Mouse (Mus musculus) hindbrain, embryonic 13.5 days (tissue): ENCODE data around the gene Klb. TPM values are rescaled to one million over a fixed set of nuclear protein-coding genes. Genes with fewer than 3 reads are reported as not detected.

Source experiments
- ATAC-seq: fragments of 200-750 bp; cut with Nextera tagmentation; 2 replicates; pipeline ENCODE4 v1.8.0; 2017; ENCODE audit warnings: moderate TSS enrichment; ENCODE audit not compliant: low FRiP score
- H3K27ac ChIP-seq: fragments of 300-500 bp; sonication (generic); 2 replicates; pipeline ENCODE4 v1.5.1; 2015; ENCODE audit warnings: inconsistent platforms, mild to moderate bottlenecking, moderate library complexity
- H3K27me3 ChIP-seq: fragments of 300-500 bp; sonication (generic); 2 replicates; pipeline ENCODE4 v1.6.1; 2015; ENCODE audit warnings: mild to moderate bottlenecking, inconsistent platforms
- H3K36me3 ChIP-seq: fragments of 300-500 bp; sonication (generic); 2 replicates; pipeline ENCODE4 v1.6.1; 2015; ENCODE audit warnings: mild to moderate bottlenecking, inconsistent platforms
- H3K4me1 ChIP-seq: fragments of 300-500 bp; sonication (generic); replicated peaks from 2 replicates; pipeline ENCODE4 v1.6.1; 2015; ENCODE audit warnings: inconsistent platforms
- H3K4me2 ChIP-seq: fragments of 300-500 bp; sonication (generic); 2 replicates; pipeline ENCODE4 v1.6.1; 2015; ENCODE audit warnings: inconsistent platforms, mild to moderate bottlenecking, moderate library complexity
- H3K4me3 ChIP-seq: fragments of 300-500 bp; sonication (generic); 2 replicates; pipeline ENCODE4 v1.5.1; 2015; ENCODE audit warnings: mild to moderate bottlenecking, inconsistent platforms
- H3K9ac ChIP-seq: fragments of 300-500 bp; sonication (generic); 2 replicates; pipeline ENCODE4 v1.6.1; 2015; ENCODE audit warnings: mild to moderate bottlenecking, inconsistent platforms
- H3K9me3 ChIP-seq: fragments of 300-500 bp; sonication (generic); 2 replicates; pipeline ENCODE4 v1.6.1; 2016; ENCODE audit warnings: inconsistent platforms
- WGBS: fragments of 180-500 bp; shearing (Covaris S2); methylation state at CpG from one replicate; pipeline ENCODE4 v1.1.7; 2015; 5-methylcytosine and 5-hydroxymethylcytosine counted together
- polyA plus RNA-seq: library from polyadenylated mRNA; unstranded; fragments of >200 nt; fragmentation: Nextera tagmentation; extraction: Ambion mirVana; gene quantifications from 2 replicates; pipeline ENCODE4 v1.2.1, GENCODE M21; 2015

Gene Klb
- polyA plus RNA-seq, 1 experiment from 2014 or later, result 0.09 TPM

GRCm38 (mm10) chr5:65425251-65425650 is 77.1 kb downstream of the Klb start:
- no peaks in the 10 kb centered on the region for H3K9me3 ChIP-seq
- ATAC-seq, result no peak
- no peak overlapping the region for H3K27ac ChIP-seq
- H3K4me1 ChIP-seq, result peaks cover 5% of the 10 kb centered on the region; the same call in 1 of the 2 replicates
- H3K4me3 ChIP-seq, result no peak overlapping the region
- H3K4me2 ChIP-seq, result no peak overlapping the region
- peaks cover 68% of the 10 kb centered on the region for H3K36me3 ChIP-seq
- no peaks in the 10 kb centered on the region for H3K27me3 ChIP-seq
- H3K9ac ChIP-seq, result no peak overlapping the region
- 94% methylated on average over 5 of the region's 5 CpGs for WGBS

- no peak overlapping the region for H3K4me2 ChIP-seq
- no peaks in the 10 kb centered on the region for H3K9me3 ChIP-seq
- H3K27me3 ChIP-seq, result no peaks in the 10 kb centered on the region
- H3K4me3 ChIP-seq, result no peak overlapping the region
- peaks cover 43% of the 10 kb centered on the region for H3K36me3 ChIP-seq
- no peak overlapping the region for H3K27ac ChIP-seq
- ATAC-seq, result no peak
- peaks cover 29% of the 10 kb centered on the region for H3K4me1 ChIP-seq
- no peak overlapping the region for H3K9ac ChIP-seq
- 44% methylated on average over 4 of the region's 4 CpGs for WGBS
These were observed 80.2 kb downstream of the Klb start for GRCm38 (mm10) chr5:65428321-65428720.

GRCm38 (mm10) chr5:65429441-65429840 is 81.3 kb downstream of the Klb start:
- peaks cover 39% of the 10 kb centered on the region for H3K4me1 ChIP-seq
- ATAC-seq, result no peak

More at GRCm38 (mm10) chr5:65429441-65429840, 81.3 kb downstream of the Klb start:
- H3K9me3 ChIP-seq, result no peaks in the 10 kb centered on the region
- no peak overlapping the region for H3K9ac ChIP-seq
- no peak overlapping the region for H3K27ac ChIP-seq
- no peak overlapping the region for H3K4me3 ChIP-seq
- no peaks in the 10 kb centered on the region for H3K27me3 ChIP-seq
- H3K36me3 ChIP-seq, result peaks cover 32% of the 10 kb centered on the region
- H3K4me2 ChIP-seq, result no peak overlapping the region
- 90% methylated on average over 5 of the region's 5 CpGs for WGBS

Other genes starting within 250 kb of the Klb start
- gene Klhl5, start 240.8 kb upstream of the Klb start, polyA plus RNA-seq, result 42.8 and 52.3 TPM in 2 replicates
- gene Wdr19, start 148.6 kb upstream of the Klb start, polyA plus RNA-seq, result 12.2 and 12.3 TPM in 2 replicates
- 39.2 and 40.6 TPM in 2 replicates for gene Rfc1, start 12.6 kb upstream of the Klb start, polyA plus RNA-seq
- gene Rpl9, start 43.1 kb downstream of the Klb start, polyA plus RNA-seq, result 660 and 683 TPM in 2 replicates
- 60.9 and 61.6 TPM in 2 replicates for gene Lias, start 43.2 kb downstream of the Klb start, polyA plus RNA-seq
- 48.3 and 51.1 TPM in 2 replicates for gene Ugdh, start 87.6 kb downstream of the Klb start, polyA plus RNA-seq
- 2.7 TPM in 1 of 2 replicates, not detected in the other for gene Gm43552, start 144.5 kb downstream of the Klb start, polyA plus RNA-seq
- 189 and 195 TPM in 2 replicates for gene Smim14, start 188.9 kb downstream of the Klb start, polyA plus RNA-seq
- gene Ube2k, start 188.9 kb downstream of the Klb start, polyA plus RNA-seq, result 215 and 216 TPM in 2 replicates